Mouse (Mus musculus): ENCODE measurements around the gene B4galt3. TPM values are rescaled to one million over a fixed set of nuclear protein-coding genes. Genes with fewer than 3 reads are reported as not detected.

The B4galt3 gene
- 116 and 144 TPM in 2 replicates for total RNA-seq (2017)

GRCm38 (mm10) chr1:171269848-171270572 is at the start of gene B4galt3:
B4galt3 (plus strand) TSS chr1:171270328.
- ATAC-seq (ENCODE audit: extremely low read depth, insufficient number of reproducible peaks, low FRiP score, poor library complexity, severe bottlenecking): peak; percentile 88

GRCm38 (mm10) chr1:171220871-171221270 is 49.3 kb upstream of the B4galt3 start:
- ATAC-seq (ENCODE audit: extremely low read depth, insufficient number of reproducible peaks, low FRiP score, poor library complexity, severe bottlenecking): peak; percentile 20; the same call in 1 of the 2 replicates

GRCm38 (mm10) chr1:171221281-171222193 is 48.6 kb upstream of the B4galt3 start:
- ATAC-seq (ENCODE audit: extremely low read depth, insufficient number of reproducible peaks, low FRiP score, poor library complexity, severe bottlenecking): no peak

- peak; percentile 92 for ATAC-seq (ENCODE audit: extremely low read depth, insufficient number of reproducible peaks, low FRiP score, poor library complexity, severe bottlenecking)
Observed at GRCm38 (mm10) chr1:171222238-171223155, 47.6 kb upstream of the B4galt3 start, which contains the start of gene Tomm40l. Tomm40l (minus strand) TSS chr1:171222514.

- no peak for ATAC-seq (ENCODE audit: extremely low read depth, insufficient number of reproducible peaks, low FRiP score, poor library complexity, severe bottlenecking)
Observed at GRCm38 (mm10) chr1:171223168-171223567, 47.0 kb upstream of the B4galt3 start.

GRCm38 (mm10) chr1:171223796-171224195 is 46.3 kb upstream of the B4galt3 start:
- ATAC-seq (ENCODE audit: extremely low read depth, insufficient number of reproducible peaks, low FRiP score, poor library complexity, severe bottlenecking): no peak

GRCm38 (mm10) chr1:171224857-171225256 is 45.3 kb upstream of the B4galt3 start, which contains the start of gene Apoa2:
Apoa2 (plus strand) TSS chr1:171225054.
- ATAC-seq (ENCODE audit: extremely low read depth, insufficient number of reproducible peaks, low FRiP score, poor library complexity, severe bottlenecking): no peak

- ATAC-seq (ENCODE audit: extremely low read depth, insufficient number of reproducible peaks, low FRiP score, poor library complexity, severe bottlenecking): no peak
Observed at GRCm38 (mm10) chr1:171226780-171227179, 43.3 kb upstream of the B4galt3 start.

- ATAC-seq (ENCODE audit: extremely low read depth, insufficient number of reproducible peaks, low FRiP score, poor library complexity, severe bottlenecking): no peak
Observed at GRCm38 (mm10) chr1:171227879-171228278, 42.2 kb upstream of the B4galt3 start.

GRCm38 (mm10) chr1:171229750-171230149 is 40.4 kb upstream of the B4galt3 start:
- ATAC-seq (ENCODE audit: extremely low read depth, insufficient number of reproducible peaks, low FRiP score, poor library complexity, severe bottlenecking): no peak

- no peak for ATAC-seq (ENCODE audit: extremely low read depth, insufficient number of reproducible peaks, low FRiP score, poor library complexity, severe bottlenecking)
Observed at GRCm38 (mm10) chr1:171230215-171230614, 39.9 kb upstream of the B4galt3 start.

- ATAC-seq (ENCODE audit: extremely low read depth, insufficient number of reproducible peaks, low FRiP score, poor library complexity, severe bottlenecking): no peak
Observed at GRCm38 (mm10) chr1:171231844-171232243, 38.3 kb upstream of the B4galt3 start.

GRCm38 (mm10) chr1:171232348-171232747 is 37.8 kb upstream of the B4galt3 start:
- no peak for ATAC-seq (ENCODE audit: extremely low read depth, insufficient number of reproducible peaks, low FRiP score, poor library complexity, severe bottlenecking)

- no peak for ATAC-seq (ENCODE audit: extremely low read depth, insufficient number of reproducible peaks, low FRiP score, poor library complexity, severe bottlenecking)
Observed at GRCm38 (mm10) chr1:171232800-171233730, 37.1 kb upstream of the B4galt3 start.

GRCm38 (mm10) chr1:171234126-171234525 is 36.0 kb upstream of the B4galt3 start, which contains the start of gene Fcer1g:
Fcer1g (minus strand) TSS chr1:171234365.
- ATAC-seq (ENCODE audit: extremely low read depth, insufficient number of reproducible peaks, low FRiP score, poor library complexity, severe bottlenecking): peak; percentile 86

- no peak for ATAC-seq (ENCODE audit: extremely low read depth, insufficient number of reproducible peaks, low FRiP score, poor library complexity, severe bottlenecking)
Observed at GRCm38 (mm10) chr1:171234538-171234937, 35.6 kb upstream of the B4galt3 start.

- ATAC-seq (ENCODE audit: extremely low read depth, insufficient number of reproducible peaks, low FRiP score, poor library complexity, severe bottlenecking): no peak
Observed at GRCm38 (mm10) chr1:171235791-171236190, 34.3 kb upstream of the B4galt3 start.

GRCm38 (mm10) chr1:171237438-171237837 is 32.7 kb upstream of the B4galt3 start:
- ATAC-seq (ENCODE audit: extremely low read depth, insufficient number of reproducible peaks, low FRiP score, poor library complexity, severe bottlenecking): no peak

Data from neutrophil, adult 5-6 weeks (primary cell).